Mouse (Mus musculus) cerebellum, adult 18-20 months (tissue): ENCODE measurements around the gene Fli1.

Experiments
- DNase-seq, 2 experiments: peaks; one replicate each; pipeline ENCODE4 v3.0.0; 2021

Fli1 gene

DNA sequence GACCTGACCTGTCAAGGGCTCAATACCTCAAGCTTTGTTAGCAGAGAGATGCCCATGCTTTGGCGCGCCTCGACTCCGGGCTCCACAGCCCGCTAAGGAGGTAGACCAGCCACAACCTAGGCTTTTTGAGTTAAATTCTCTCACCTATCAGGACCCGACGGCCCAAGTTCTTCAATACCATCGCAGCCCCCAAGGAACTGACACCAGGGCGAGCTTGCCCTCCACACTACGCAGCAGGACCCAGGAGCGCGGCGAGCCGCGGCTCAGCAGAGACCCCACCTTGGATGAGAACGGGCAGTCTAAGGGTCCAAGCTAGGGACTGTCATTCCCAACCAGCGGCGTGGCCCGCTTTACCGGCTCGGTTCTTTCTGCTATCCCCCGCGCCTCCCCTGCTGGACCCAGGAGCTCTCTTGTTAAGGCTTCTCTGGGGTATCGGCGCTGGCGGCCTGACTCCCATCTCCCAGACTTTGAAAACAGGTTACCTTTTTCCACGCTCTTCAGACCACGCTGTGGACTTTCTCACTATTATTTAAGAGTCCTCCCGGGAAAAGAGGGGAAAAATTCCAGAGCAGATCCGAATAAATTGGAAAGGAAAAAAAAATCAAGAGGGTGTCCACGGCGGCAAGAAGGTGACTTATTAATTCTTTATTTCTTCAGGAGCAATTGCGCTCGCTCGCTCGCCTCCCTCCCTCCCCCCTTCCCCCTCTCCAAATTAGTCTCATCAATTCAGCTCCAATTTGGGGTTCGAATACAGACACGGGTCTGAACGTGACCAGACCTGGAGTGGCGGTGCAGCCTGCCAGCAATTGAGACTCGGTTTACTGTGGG, at the start of gene Fli1:
Fli1 (minus strand) TSS at position 650 of the 828 bp plus-strand sequence.
- no peak for DNase-seq

DNA sequence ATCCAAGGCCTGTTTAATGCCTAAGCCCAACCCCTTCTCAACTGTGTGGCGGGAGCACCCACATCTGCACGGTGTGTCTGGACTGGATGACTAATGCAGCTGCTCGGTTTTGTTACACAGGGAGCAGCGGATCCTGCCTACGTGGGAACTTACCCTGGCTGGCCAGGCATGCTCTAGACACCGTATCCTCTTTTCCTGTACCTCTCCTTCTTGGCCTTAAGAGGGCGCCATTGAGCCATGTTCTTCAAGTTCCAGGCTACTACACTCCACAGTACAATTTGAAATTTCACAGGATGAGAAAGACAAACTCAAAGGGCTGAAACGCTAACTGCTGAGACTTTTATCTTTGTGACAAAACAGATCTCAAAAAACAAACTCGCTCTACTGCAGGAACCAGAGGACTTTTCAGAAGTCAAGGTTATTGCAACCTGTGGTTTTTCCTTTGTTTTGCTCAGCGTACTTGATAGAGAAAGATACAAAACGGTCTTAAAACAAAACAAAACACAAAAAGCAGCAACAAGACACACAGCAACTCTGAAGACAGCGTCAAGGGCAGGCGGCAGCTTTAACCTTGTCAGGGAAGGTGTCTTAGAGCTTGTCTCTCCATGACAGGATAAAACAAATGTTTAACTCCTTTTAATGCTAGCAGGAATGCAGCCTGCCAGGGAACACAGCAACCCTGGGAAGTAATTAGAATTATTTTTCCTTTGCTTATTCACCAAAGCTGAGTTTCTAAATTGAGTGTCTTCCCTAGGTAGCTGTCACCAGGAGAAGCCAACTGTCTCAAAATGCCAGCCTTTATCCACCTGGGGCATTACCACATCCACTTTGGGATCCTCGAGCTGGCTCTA, 49.3 kb upstream of the Fli1 start:
- peak; percentile 19 to 56 for DNase-seq

- DNase-seq: no peak
These were observed 47.9 kb upstream of the Fli1 start for GRCm38 (mm10) chr9:32590571-32590970.

GRCm38 (mm10) chr9:32589900-32590299, 47.2 kb upstream of the Fli1 start:
- peak; percentile 52 to 68 for DNase-seq

DNA sequence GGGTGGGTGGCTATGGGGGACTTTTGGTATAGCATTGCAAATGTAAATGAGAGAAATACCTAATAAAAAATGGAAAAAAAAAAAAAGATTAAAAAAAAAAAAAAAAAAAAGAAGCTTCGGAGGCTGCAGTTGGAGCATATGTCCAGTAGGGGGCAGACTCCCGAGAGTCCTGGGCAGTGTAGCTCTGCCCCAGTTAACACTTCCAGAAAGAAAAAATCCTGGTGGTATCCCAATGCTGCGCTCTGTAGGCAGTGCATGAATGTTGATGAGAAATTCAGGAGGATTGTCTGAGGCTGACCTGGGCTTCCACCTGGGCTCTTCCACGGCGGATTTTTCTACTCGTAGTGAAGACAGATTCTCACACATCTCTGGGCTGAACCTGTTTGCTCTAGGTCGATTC, 42.7 kb upstream of the Fli1 start:
- DNase-seq: peak in 1 of 2 experiments; percentile 19

DNA sequence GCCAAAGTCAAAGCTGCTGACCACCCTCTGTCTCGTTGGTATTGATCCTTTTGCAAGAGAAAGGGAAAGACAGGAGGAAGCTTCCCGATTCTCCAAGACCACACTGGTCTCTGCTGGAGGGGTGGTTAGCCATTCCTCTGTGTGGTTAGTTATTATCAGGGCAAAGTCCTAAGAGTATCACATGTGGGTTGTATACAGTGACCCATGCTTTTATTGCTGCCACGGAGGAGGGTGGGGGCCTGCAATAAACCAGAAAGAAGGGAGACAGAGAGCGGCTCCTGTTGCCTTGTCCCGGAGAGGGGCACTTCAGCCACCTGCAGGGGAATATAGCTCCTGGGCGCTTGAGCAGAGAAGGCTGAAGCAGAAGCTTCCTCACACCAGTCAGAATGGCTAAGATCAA, 41.2 kb upstream of the Fli1 start:
- no peak for DNase-seq

DNA sequence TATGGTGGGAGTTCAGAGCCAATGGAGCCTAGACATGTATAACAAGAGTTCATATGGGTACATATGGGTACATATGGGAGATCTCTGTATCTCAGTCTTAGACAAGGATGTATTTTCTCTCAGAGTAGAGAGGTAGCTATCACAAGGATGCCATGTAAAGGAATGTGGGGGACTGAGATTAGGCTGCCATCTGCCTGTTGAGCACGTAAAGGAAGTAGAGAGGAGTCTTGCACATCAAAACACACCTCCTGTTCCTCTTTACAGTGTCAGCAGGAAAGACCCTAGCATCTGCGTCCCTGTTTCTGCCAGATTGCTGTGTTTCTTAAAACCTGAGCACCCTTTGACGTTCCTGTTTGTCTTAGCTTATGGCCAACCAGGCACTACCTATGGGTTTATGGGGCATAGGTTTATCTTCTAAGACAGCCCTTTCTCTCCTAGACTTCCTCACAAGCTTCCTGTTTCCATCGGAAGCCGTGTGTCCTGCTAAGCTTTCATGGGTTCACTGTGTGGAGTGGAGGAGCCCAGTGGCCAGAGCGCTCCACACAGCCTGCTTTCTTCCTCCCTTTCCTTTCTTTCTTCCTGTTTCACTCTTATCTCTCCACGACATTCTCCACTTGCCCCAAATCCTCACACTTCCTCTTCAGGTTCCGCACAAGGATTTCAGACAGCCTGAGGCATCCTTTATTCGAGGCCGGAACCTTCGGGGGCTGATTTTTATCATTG, 39.4 kb upstream of the Fli1 start:
- DNase-seq: no peak

- no peak for DNase-seq
These were observed 35.8 kb upstream of the Fli1 start for GRCm38 (mm10) chr9:32578411-32578810.

DNA sequence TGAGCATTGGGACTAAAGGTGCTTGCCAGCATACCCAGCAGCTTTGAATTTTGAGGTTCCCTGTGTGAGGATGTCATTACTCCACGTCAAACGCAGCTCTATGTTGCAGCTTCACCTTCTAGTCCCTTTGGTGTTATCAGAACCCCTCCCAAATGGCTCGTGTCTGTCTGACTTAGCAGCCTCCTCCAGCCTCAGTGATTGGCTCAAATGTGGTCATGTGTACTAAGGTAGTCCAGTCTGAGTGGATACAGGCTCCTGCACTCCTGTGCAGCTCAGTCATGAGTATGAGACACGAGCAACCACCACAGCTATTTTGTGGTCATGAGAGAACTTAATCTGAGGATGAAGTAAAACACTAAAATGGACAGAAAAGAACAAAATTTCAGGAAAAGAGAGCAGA, 31.0 kb upstream of the Fli1 start:
- no peak for DNase-seq

GRCm38 (mm10) chr9:32571676-32572075, 29.0 kb upstream of the Fli1 start:
- no peak for DNase-seq

DNA sequence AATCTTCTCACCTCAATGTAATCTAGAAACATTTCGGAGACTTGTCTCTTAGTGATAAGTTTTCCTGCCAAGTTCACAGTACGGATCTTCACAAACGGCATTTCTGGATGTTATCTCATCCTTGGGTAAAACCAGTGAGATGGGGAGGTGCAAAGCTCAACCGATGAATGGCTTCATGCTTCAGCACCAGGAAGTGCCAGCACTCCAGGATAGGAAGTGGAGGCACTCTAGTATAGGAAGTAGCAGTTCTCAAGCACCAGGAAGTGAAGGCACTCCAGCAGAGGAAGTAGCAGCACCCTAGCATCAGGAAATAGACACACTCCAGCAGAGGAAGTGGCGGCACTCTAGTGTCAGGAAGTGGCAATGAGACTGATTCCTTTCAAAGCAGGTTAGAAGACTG, 27.9 kb upstream of the Fli1 start:
- DNase-seq: no peak

- no peak for DNase-seq
These were observed 26.6 kb upstream of the Fli1 start for GRCm38 (mm10) chr9:32569261-32569660.

DNA sequence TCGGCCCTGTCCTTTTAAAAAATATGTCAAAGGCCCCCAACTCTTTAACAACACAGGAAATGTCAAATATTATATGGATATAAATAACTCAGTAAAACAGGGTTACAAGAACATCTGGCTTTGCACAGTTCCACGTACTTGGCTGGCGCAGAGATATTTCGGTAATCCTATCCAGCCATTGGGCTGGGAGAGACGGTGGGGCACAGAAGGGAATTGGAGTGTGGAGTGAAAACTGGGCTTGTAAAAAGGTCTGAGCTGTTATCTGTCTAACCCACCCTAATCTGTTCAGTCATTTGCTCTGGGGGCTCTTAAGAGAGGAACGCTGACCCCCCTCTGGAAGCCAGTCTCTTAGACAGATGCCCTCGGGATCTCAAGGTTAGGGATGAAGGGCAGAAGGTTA, 24.9 kb upstream of the Fli1 start:
- no peak for DNase-seq

- no peak for DNase-seq
These were observed 22.6 kb upstream of the Fli1 start for GRCm38 (mm10) chr9:32565309-32565708.

GRCm38 (mm10) chr9:32562837-32563236, 20.2 kb upstream of the Fli1 start:
- no peak for DNase-seq

DNA sequence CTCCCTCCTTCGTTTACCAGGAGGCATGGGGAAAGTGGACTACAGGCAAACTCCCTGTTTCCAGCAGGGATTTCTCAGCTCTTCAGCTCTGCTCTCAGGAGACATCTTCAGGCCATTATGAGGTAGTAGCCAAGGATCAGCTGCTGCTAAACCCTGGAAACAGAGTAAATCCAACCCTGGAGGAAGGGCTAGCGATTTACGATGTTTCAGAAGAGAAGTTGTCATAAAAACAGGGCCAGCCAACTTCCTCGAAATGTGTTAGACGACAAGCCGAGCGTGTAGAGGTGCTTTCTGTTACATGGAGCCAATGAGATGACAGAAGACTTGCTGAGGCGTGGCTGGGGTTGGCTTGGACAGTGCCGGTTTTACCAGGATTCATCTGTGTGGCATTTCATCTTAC, 19.7 kb upstream of the Fli1 start:
- DNase-seq: no peak

DNA sequence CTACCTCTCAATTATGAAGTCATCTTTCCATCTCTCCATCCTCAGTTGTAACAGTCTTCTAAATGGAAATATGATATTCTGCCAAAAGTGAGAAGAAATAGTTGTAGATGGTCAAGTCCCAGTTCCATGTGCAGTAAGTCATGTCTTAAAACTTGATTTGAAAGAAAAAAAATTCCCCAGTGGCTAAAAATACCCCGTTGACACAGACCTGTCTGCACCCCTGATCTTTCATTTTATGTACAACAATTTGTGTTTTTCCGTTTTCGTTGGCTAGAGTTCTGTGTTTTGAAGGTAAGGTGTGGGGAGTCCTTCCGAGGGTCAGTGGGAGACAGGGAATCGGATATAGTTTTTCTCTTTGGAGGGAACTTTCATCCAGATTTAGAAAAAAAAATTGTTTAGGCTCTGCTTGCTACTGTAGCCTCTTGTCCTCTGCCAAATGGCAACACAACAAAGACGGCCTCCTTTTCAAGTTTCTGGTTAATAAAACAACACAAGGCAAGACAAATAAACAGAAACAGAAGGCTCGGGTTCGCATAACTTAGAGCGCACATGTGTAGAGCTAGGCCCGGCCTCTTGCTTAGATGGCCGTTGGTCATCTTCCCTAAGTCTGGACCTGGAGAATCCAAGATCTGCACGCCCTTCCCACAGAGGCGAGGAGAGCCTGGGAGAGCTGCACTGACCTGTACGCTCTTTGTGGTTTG, 18.7 kb upstream of the Fli1 start:
- DNase-seq: no peak

DNA sequence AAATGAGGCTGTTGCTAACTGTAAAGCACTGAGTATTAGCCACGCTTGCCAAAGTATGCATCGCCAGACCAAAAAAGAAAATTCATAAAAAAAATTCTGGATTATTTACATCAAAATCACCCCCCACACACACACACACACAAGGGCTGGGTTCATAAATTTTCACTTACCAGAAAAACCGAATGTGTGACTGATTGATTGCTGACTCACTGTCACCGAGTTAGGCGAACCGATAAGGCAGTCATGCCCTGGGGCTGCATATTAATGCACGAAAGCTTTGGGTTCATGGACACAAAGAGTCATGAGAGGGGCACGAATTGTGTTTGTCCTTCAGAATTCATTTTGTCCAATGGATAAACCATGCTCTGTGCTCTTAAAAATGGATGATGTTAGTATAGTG, 17.2 kb upstream of the Fli1 start:
- DNase-seq: no peak

DNA sequence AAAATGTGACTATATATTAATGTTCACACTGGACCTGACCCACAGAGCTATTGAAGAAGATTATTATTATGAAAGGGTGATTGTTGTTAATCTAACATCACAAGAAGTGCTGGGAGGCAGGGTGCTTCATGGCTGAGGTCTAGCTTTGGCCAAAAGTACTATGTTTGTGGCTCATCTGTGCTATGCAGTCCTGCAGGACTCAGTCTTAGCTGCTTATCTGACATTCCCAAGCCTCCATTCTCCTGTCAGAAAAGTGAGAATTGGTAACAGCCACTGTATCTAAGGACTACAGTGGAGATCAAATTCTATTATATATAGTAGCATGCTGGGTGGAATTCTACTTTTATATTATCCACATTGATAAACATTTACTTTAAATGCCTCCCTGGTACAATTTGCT, 16.8 kb upstream of the Fli1 start:
- DNase-seq: no peak

DNA sequence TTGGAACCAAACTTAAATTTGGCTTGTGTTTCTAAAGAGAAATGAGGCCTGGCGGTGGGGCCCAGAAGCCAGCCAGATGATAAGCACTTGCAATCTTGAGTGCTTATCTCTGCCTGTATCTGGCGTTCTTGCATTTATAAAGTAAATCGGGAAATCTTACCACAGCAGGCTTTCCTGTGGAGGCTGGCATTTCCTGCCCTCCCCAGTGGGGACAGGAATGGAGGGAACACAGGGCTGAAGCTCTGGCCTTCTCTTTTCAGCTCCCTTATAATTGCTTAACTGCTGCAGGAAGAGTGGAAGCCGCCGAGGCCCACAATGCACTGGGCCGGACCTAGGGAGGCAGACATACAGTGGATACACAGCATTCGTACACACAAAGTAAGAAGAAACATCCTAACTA, 13.7 kb upstream of the Fli1 start:
- DNase-seq: no peak

DNA sequence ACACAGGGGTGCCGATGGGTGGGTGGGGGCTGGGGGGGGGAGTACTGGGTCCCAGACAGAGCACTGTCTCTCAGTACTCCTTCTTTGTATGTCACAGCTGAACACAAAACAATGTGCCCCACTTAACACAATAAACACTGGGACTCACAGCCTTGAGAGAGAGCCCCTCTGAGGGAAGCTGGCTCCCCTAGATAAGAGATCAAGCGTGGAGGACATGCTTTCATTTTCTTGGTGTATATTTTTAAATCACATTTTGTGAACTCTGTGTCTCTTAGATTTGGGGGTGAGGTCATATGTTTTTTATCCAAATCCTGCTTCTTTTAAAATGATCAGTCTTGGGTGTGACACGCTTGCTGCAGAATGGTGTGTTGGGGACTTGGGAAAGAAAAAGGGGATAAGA, 12.6 kb upstream of the Fli1 start:
- no peak for DNase-seq

DNA sequence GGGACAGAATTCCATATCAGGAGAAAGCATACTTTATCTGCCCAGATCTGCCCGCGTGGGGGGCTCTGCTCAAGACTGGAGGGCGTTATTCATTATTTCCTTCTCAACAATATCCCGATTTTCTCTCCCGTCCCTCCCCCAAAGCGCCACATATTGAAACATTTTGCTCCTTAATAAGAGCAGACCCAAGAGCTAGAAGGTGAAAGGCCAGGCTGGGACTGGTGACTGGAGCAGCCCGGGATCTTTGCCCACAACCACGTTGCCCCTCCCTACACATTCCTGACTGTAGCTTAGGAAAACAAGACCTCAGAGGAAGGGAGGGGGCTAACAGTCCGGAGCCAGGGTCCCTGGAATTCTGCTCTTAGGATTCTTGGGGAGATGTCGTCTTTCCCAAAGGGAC, 7.9 kb upstream of the Fli1 start:
- DNase-seq: no peak
